Mouse (Mus musculus) right cerebral cortex, postnatal 25 days (tissue): ENCODE measurements around the gene Nkap.
"Not testable (repeated sequence)": the region's sequence is repeated elsewhere in the genome, so short reads cannot be mapped to it uniquely, and the experiment has no call there.

Source experiments
- DNase-seq: peaks from one replicate; pipeline ENCODE4 v3.0.0; 2022

Nkap gene

DNA sequence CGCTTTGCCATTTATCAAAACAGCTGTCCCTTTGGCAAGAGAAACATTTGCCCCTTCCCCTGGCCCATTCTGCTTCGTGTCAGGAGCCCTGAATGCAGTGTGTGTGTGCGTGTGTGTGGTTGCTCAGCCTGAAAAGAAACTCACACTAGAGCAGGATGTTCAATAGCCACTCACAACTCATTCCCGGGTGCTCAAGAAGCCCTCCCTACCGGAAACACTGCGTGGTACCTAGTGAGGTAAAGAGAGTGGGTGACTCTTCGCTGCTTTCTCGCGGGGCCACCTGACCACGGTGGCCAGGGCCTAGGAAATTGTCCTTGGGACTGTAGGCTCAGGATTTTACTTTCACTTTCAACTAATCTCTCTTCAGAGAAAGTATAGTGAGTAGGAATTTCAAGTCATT is 34.6 kb downstream of the Nkap start:
- no peak for DNase-seq

DNA sequence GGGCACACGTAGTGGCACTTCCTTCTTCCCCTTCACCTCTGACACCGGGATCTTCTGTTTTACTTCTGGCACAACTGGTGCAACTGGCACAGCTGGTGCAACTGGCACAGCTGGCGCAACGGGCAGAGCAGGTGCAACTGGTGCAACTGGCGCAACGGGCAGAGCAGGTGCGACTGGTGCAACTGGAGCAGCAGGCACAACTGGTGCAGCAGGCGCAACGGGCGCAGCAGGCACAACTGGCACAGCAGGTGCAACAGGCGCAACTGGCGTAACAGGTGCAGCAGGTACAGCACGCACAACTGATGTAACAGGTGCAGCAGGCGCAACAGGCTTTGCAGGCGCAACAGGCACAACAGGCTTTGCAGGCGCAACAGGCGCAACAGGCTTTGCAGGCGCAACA is 36.5 kb downstream of the Nkap start:
- no peak for DNase-seq

DNA sequence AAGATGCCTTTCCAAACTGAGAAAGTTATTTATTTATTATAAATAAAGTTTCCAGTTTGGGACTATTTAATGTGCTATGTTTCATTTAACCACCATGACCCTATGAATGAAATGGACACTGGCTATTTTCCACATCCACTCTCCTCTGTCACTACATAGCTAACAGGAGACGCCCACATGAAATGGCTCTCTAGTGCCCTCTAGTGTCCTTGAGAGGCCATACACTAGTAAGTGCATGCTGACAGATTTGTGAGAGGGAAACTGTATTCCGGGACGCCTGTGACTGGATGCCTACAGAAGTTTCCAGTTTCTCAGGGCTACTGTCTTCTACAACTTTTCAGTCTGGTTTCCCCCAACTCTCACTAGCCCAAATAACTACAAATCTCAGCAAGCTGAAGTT is 40.5 kb downstream of the Nkap start:
- DNase-seq, result no peak

DNA sequence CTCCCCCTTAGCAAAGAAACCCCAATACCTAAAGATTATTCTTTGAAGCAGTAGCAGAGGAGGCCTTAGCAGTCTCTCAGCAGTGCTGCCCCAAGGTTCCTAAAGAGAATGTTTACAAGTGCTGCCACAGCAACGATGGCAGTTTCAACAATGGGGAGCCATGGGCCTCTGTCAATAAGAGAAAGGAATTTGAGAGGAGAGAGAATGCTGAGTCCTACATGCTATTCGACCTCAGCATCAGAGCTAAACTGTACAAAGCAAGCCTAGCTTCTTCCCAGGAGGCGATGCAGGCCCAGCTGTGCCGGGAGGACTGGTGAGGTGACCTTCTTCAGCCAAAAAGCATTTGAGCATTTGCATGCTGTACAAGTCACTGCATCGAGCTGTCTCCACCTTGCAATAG is 42.1 kb downstream of the Nkap start, which contains the start of gene Akap14:
Akap14 (minus strand) TSS at position 101 of the 400 bp plus-strand sequence.
- DNase-seq, result no peak

DNA sequence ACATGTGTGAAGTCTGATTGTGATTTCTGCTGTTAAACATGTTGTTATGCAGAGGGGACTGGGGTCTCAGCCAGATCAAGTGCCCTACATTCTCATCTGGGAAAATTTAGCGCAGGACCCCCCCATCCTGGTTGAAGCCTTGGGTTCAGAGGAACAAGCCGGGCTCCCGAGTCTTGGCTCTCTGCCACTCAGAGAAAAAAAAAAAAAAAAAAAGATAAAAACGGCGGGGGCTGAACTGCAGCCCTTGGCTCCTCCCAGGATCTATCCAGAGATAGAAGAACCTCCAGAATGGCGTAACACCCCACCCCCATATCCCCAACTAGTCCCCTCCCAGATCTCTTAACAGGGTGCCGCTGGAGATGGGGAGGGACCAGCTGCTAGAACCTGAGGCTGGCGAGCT is 57.8 kb downstream of the Nkap start:
- not testable (repeated sequence) for DNase-seq

DNA sequence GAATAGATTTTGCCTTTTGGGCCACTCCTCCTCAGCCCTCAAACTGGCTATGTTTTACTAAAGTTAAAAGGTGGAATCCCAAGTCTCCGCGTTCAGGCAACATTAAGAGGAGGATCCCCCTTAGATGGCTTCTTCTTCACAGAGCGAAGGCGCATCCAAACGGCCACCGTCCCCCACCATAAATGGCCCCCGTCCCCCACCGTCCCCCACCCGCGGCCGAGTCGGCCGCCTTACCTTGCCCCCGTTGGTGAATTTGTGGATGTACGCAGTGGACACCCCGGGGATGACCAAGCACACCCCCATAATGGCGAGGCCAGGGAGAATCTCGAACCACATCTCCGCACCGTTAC is 64.1 kb downstream of the Nkap start:
- DNase-seq, result no peak

DNA sequence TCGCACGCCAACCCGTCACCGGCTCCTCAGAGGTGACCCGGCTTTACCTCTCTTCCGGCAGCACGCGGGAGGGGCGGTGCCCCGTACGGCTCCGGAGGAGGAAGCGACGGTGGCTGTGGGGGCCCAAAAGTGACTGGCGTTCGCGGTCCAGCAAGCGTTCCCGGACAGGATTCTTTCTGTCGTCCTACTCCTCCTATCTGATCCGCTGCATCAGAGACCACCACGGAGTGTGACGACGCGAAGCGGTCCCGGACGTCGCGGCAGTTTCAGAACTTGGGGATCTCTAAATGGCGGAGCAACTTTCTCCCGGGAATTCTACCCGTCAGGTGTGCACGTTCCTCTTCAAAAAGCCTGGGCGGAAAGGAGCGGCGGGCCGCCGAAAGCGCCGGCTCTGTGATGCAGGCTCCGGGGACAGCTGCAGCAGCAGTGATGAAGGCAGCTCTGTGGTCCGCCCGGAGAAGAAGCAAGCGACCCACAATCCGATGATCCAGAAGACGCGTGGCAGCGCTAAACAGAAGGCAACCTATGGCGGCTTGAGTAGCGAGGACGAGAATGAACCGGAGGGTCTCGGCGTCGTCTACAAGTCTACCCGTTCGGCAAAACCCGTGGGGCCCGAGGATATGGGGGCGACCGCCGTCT is 64.6 kb downstream of the Nkap start, which contains the start of the genes Ndufa1 and Rnf113a1:
Ndufa1 (minus strand) TSS at position 59 of the 639 bp plus-strand sequence.
Rnf113a1 (plus strand) TSS at position 141 of the 639 bp plus-strand sequence.
- DNase-seq, result peak; percentile 82

DNA sequence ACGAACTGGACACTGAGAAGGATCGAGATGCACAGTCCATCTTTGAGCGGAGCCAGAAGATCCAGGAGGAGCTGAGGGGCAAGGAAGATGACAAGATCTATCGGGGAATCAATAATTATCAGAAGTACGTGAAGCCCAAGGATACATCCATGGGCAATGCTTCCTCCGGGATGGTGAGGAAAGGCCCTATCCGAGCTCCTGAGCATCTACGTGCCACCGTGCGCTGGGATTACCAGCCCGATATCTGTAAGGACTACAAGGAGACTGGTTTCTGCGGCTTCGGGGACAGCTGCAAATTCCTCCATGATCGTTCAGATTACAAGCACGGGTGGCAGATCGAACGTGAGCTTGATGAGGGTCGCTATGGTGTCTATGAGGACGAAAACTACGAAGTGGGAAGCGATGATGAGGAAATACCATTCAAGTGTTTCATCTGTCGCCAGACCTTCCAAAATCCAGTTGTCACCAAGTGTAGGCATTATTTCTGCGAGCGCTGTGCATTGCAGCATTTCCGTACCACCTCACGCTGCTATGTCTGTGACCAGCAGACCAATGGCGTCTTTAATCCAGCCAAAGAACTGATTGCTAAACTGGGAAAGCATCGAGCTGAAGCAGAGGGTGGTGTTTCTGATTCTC is 65.3 kb downstream of the Nkap start:
- peak; percentile 16 for DNase-seq

DNA sequence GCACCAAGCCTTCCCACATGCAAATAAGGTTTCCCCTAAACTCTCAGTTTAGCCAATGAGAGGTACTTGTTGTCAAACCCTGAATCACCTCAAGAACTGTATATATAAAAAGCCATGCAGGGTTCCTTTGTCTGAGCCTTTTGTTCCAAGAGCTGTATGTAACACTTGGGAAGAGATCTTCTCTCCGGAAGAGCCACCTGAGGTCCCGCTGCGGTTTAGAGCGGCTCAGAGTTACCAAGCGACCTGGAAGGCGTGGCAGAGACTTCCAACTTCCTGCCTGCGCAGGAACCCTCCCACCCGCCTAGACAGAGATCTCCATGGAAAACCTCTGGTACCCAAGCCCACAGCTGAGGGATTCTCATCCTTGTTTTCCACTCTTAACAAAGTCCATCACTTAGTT is 72.1 kb downstream of the Nkap start:
- DNase-seq, result no peak
